Mouse (Mus musculus) limb, embryonic 10.5 days (tissue): ENCODE results near the gene Cul7. TPM values are rescaled to one million over a fixed set of nuclear protein-coding genes. Genes with fewer than 3 reads are reported as not detected.

Source experiments
- DNase-seq: peaks from one replicate; pipeline ENCODE4 v3.0.0-alpha.2; 2017; ENCODE audit warnings: low spot score
- H3K27ac ChIP-seq: fragments of 300-500 bp; sonication (generic); 2 replicates; pipeline ENCODE4 v1.5.1; 2016; ENCODE audit warnings: mild to moderate bottlenecking
- H3K27me3 ChIP-seq: fragments of 300-500 bp; sonication (generic); 2 replicates; pipeline ENCODE4 v1.6.1; 2016; ENCODE audit warnings: low read depth, mild to moderate bottlenecking; ENCODE audit not compliant: poor library complexity, severe bottlenecking
- H3K36me3 ChIP-seq: fragments of 300-500 bp; sonication (generic); 2 replicates; pipeline ENCODE4 v1.6.1; 2016; ENCODE audit warnings: mild to moderate bottlenecking, moderate library complexity
- H3K4me1 ChIP-seq: fragments of 300-500 bp; sonication (generic); 2 replicates; pipeline ENCODE4 v1.6.1; 2016
- H3K4me3 ChIP-seq: fragments of 300-500 bp; sonication (generic); 2 replicates; pipeline ENCODE4 v1.5.1; 2016; ENCODE audit warnings: mild to moderate bottlenecking, moderate library complexity
- H3K9me3 ChIP-seq: fragments of 300-500 bp; sonication (generic); replicated peaks from 2 replicates; pipeline ENCODE4 v1.6.1; 2016; ENCODE audit warnings: mild to moderate bottlenecking
- WGBS: fragments of 180-500 bp; shearing (Covaris S2); methylation state at CpG from one replicate; pipeline ENCODE4 v1.1.7; 2016; 5-methylcytosine and 5-hydroxymethylcytosine counted together
- polyA plus RNA-seq: library from polyadenylated mRNA; unstranded; fragments of >200 nt; fragmentation: Nextera tagmentation; extraction: Ambion mirVana; gene quantifications from 2 replicates; pipeline ENCODE4 v1.2.1, GENCODE M21; 2016

The Cul7 gene
- polyA plus RNA-seq, 1 experiment from 2014 or later = 48.0 TPM

DNA sequence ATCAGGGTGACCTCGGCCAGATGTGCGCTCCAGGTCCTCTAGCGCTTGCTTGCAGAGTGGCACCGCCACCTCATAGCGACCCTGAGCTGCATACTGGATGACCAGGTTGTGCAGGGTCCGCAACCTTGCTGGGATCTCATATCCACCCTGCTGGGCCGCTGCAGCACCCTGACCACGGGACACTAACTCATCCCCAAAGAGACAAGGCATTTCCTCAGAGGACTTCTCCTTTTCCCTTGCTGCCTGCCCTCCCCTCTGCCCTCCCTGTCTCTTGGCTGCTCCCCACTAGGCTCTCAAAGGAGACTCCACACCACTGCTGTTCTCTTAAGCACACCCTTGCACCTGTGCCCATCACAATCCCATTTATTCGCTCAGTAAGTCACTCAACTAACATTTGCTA is 10.2 kb upstream of the Cul7 start:
- no peaks in the 10 kb centered on the region for H3K9me3 ChIP-seq
- H3K36me3 ChIP-seq = peaks cover 50% of the 10 kb centered on the region
- no peaks in the 10 kb centered on the region for H3K27me3 ChIP-seq
- peaks cover 28% of the 10 kb centered on the region for H3K4me1 ChIP-seq
- 81% methylated on average over 9 of the region's 9 CpGs for WGBS
- no peak overlapping the region for H3K27ac ChIP-seq
- no peak overlapping the region for H3K4me3 ChIP-seq
- no peak for DNase-seq

DNA sequence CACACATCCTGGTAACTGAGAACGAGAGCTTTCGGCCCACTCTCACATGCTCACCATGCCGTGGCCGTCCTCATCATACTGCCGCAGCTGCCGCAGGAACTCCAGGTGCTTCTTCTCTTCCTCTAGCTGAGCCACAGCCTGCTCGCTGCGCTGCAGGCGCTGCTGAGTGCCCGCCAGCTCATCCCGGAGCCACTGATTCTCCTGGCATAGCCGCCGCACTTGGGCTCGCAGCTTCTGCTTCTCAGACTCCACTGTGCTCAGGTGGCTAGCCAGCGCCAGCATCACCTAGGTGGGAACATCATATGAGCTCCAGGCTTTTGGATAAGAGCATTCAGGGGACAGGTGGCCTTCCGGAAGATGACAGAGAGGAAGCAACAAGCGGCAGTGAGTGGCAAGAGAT is 8.1 kb upstream of the Cul7 start:
- WGBS = 87% methylated on average over 17 of the region's 17 CpGs
- H3K27me3 ChIP-seq = no peaks in the 10 kb centered on the region
- peaks cover 35% of the 10 kb centered on the region for H3K36me3 ChIP-seq
- H3K4me3 ChIP-seq = no peak overlapping the region
- no peaks in the 10 kb centered on the region for H3K9me3 ChIP-seq
- no peak overlapping the region for H3K27ac ChIP-seq
- H3K4me1 ChIP-seq = peaks cover 25% of the 10 kb centered on the region
- no peak for DNase-seq

DNA sequence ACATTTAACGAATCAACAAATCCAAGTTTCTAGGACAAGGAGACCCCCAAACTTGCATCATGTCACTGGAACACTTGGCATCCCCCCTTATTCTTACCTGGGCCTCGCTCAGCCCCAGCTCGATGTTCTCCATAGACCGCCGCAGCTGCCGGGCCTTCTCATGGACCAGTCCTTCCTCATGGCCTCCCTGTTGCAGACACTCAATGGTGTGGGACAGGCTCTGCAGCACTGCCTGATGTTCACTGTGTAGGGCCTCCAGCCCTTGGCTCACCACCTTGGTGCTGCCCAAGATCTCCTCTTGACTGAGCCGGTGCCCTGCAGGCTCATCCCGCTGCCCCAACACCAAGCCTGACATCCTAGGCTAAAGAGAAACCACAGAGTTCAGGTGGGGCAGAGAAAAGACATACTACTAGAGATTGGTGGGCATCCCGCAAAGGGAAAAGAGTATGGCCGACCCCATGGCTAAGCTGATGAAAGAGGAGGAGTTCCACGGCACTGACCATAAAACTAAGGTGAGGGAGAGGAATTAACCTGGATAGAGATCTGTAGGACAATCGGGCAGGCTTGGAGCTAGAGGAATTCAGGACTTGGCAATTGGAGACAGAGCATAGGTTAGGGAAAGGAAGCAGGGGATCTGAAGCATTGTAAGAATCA is 5.9 kb upstream of the Cul7 start:
- peaks cover 43% of the 10 kb centered on the region for H3K36me3 ChIP-seq
- H3K4me3 ChIP-seq = peak overlapping the region; percentile 86
- no peaks in the 10 kb centered on the region for H3K27me3 ChIP-seq
- H3K4me1 ChIP-seq = peaks cover 27% of the 10 kb centered on the region
- DNase-seq = no peak
- WGBS = 89% methylated on average over 12 of the region's 12 CpGs
- H3K9me3 ChIP-seq = no peaks in the 10 kb centered on the region
- H3K27ac ChIP-seq = peak overlapping the region; percentile 91; the same call in 1 of the 2 replicates

DNA sequence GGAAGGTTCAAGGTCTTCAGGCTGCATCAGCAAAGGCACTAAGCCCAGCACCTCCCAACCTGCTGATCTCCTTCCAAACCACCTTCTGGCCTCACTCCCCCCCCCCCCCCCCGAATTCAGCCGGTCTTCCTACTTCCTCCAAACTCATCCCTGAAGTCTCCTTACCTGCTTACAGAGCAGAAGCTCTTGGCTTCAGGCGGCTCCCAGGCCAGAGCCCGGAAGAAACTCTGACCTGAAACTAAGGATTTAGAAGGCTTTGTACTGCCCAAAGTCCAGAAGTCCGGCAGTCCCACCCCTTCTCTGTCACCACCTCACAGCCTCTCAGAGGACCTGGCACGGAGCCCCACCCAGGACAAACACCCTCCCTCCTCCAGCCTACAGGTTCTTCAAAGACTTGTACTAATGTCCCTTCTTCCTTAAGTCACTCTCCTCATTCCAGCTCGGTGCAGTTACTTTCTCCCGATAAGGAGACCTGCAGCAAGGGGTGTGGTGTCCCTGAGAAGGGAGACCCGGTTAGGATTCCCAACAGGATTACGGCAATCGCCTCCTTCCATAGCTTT is 5.1 kb upstream of the Cul7 start:
- WGBS = 14% methylated on average over 11 of the region's 11 CpGs

DNA sequence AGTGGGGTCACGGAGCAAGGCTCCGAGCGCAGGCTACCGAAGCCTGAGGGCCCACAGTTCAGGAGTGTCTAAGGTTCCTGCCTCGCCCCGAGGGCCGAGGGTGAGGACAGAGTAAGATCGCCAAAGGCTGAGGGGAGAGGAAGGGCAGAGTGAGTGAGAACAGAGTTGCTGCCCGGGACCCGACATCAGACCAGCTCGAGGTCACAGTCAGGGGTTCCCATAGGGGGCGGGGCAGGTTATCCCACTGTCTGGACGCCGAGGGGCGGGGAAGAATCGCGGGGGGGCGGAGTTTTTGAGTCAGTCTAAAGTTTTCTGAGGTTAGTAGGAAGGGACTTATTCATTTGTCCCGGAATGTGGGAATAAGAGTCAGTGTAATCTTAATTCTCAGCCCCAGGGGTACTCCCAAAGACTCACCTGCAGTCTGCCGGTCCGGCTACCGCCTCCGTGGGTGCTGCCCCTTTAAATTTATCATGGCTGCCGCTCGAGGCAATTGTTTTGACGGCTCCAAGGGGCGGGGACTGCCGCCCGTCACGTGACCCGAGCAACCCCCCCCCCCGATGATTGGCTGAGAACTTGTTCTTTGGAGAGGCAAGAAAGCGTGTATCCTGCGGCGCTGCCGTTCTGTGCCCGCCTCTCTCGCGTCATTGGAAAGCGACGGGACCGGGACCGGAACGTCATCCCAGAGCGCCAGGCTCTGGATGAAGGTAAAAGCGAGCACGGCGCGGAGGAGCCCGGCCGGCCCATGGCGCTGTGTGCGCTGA is 4.4 kb upstream of the Cul7 start, which contains the start of the genes Klc4 and Mrpl2:
Gene Klc4, minus strand, starts transcription at position 462 of the 761 bp plus-strand sequence.
Gene Mrpl2, plus strand, starts transcription at position 669 of the 761 bp plus-strand sequence.
- Histone ChIP-seq H3K36me3 (peaks cover 32% of the 10 kb centered on the region), H3K27me3 (no peaks in the 10 kb centered on the region), H3K9me3 (no peaks in the 10 kb centered on the region), H3K27ac (peak within 1 kb of the TSS; percentile 91), H3K4me3 (peak within 1 kb of the TSS; percentile 86), H3K4me1 (peaks cover 39% of the 10 kb centered on the region)
- DNase-seq = peak; percentile 100
- WGBS = under 1% methylated on average over 53 of the region's 53 CpGs

More for the DNA sequence above, 5.1 kb upstream of the Cul7 start:
- Histone ChIP-seq H3K36me3 (peaks cover 40% of the 10 kb centered on the region), H3K27me3 (no peaks in the 10 kb centered on the region), H3K9me3 (no peaks in the 10 kb centered on the region), H3K4me1 (peaks cover 34% of the 10 kb centered on the region), H3K4me3 (peak overlapping the region; percentile 86), H3K27ac (peak overlapping the region; percentile 91)
- no peak for DNase-seq

DNA sequence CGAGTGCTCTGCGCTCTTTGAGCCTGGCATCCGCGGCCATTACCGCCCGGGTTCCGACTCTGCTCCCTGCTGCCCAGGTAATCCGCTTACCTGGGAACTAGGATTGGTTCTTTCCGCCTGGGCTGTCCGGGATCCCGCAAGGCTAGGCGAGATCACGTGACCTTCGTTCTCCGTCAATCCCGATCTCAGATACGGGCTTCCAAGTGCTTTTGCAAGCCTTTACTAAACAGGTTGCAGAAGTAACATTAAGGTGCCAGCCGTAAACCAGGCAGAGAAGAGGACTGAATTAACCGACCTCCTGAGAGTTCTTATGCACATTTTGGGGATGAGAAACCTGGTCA is 3.8 kb upstream of the Cul7 start:
- Histone ChIP-seq H3K9me3 (no peaks in the 10 kb centered on the region), H3K36me3 (peaks cover 27% of the 10 kb centered on the region), H3K4me1 (peaks cover 44% of the 10 kb centered on the region), H3K27me3 (no peaks in the 10 kb centered on the region), H3K4me3 (peak overlapping the region; percentile 86), H3K27ac (peak overlapping the region; percentile 91)
- DNase-seq = no peak
- under 1% methylated on average over 19 of the region's 19 CpGs for WGBS

DNA sequence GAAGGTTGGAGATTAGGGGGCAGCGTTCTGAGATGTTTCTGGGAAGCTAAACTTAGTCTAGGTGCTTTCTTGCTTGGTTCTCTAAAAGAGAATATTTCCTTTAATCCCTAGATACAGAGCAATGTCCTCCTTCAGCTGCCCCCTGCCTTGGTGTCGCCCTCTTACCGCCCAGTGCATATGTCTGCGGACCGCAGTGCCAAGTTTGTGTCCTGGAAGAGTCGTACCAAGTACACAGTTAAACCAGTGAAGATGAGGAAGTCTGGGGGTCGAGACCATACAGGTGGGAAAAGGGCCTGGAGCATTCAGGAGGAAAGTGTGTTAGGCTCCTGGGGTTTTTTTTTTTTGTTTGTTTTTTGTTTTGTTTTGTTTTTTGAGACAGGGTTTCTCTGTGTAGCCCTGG is 2.9 kb upstream of the Cul7 start:
- Histone ChIP-seq H3K4me1 (peaks cover 54% of the 10 kb centered on the region), H3K36me3 (peaks cover 27% of the 10 kb centered on the region), H3K9me3 (no peaks in the 10 kb centered on the region), H3K4me3 (peak overlapping the region; percentile 86; the same call in 1 of the 2 replicates), H3K27ac (no peak overlapping the region), H3K27me3 (no peaks in the 10 kb centered on the region)
- WGBS = 93% methylated on average over 7 of the region's 7 CpGs
- no peak for DNase-seq

DNA sequence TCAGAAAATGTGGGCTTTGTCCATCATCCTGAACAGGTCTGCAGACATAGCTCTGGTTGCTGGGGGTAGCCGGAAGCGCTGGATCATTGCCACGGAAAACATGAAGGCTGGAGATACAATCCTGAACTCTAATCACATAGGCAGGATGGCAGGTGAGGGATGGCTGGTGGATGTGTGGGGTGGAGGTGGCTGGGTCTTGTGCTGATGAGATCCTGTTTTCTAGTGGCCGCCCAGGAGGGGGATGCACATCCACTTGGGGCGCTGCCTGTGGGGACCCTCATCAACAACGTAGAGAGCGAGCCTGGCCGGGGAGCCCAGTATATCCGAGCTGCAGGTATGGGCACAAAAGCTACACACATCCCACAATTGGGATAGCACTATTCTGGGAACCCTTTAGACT is 1.7 kb upstream of the Cul7 start:
- 91% methylated on average over 9 of the region's 9 CpGs for WGBS
- peaks cover 62% of the 10 kb centered on the region for H3K4me1 ChIP-seq
- H3K27me3 ChIP-seq = no peaks in the 10 kb centered on the region
- no peaks in the 10 kb centered on the region for H3K9me3 ChIP-seq
- H3K27ac ChIP-seq = no peak overlapping the region
- H3K4me3 ChIP-seq = 0 out of 2 replicates have a peak overlapping the region, but pooled peaks have one; percentile 1
- H3K36me3 ChIP-seq = peaks cover 38% of the 10 kb centered on the region
- no peak for DNase-seq

DNA sequence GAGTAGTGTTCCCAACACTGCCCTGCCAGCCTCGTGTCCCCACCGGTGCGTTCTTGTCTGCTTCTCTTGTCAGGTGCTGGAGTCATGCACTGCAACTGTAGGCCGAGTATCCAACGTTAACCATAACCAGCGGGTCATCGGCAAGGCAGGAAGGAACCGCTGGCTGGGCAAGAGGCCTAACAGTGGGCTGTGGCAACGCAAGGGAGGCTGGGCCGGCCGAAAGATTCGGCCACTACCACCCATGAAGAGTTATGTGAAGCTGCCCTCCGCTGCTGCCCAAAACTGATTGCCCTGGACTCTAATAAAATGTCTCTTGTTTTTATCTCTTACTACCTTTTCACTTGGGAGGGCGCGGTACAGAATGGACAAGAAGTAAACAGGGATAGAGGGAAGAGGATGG is 326 bp upstream of the Cul7 start:
- WGBS = 41% methylated on average over 15 of the region's 15 CpGs
- H3K4me1 ChIP-seq = peaks cover 54% of the 10 kb centered on the region
- peaks cover 52% of the 10 kb centered on the region for H3K36me3 ChIP-seq
- H3K4me3 ChIP-seq = peak overlapping the region; percentile 70
- H3K9me3 ChIP-seq = no peaks in the 10 kb centered on the region
- H3K27ac ChIP-seq = peak overlapping the region; percentile 94
- peak; percentile 45 for DNase-seq
- H3K27me3 ChIP-seq = no peaks in the 10 kb centered on the region

DNA sequence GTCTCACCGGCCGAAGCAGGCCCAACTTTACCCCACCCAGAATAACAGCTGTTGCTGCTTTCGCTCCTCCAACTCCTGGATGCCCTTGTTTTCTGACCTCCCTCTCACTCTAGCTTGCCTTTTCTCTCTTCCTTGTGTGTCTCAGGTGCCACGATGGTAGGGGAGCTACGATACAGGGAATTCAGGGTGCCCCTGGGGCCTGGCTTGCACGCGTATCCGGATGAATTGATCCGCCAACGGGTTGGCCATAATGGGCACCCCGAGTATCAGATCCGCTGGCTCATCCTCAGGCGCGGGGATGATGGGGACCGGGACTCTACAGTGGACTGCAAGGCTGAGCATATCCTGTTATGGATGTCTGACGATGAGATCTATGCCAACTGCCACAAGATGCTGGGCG is 1.2 kb downstream of the Cul7 start:
- Histone ChIP-seq H3K36me3 (peaks cover 66% of the 10 kb centered on the region), H3K27me3 (no peaks in the 10 kb centered on the region), H3K4me3 (peak overlapping the region; percentile 70), H3K9me3 (no peaks in the 10 kb centered on the region), H3K4me1 (peaks cover 48% of the 10 kb centered on the region), H3K27ac (peak overlapping the region; percentile 94)
- no peak for DNase-seq
- WGBS = 76% methylated on average over 17 of the region's 17 CpGs

DNA sequence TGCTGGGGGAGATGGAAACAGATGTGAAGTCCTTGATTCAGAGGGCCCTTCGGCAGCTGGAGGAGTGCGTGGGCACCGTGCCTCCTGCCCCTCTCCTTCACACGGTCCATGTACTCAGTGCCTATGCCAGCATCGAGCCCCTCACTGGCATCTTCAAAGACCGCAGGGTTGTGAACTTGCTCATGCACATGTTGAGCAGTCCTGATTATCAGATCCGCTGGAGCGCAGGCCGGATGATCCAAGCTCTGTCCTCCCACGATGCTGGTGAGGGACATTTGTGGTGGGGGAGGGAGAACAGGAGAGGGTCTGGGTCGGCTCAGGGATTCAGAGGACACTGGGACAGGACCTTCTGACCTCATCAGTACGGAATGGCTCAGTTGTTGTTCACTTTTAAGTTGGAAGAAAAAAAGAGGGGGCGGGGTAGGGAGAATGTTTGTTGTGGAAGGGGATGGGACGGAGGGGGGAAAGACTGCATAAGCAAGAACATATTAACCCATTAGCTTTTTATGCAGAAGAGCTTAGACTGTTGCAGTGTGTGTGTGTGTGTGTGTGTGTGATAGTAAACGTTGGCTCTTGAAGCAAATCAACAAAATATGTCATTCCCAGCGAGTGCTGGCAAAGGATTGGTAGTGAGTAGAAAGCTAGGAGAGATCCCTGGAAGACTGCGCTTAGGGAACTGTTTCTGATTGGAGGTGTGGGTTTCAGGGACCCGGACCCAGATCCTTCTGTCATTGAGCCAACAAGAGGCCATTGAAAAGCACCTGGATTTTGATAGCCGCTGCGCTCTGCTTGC is 1.8 kb downstream of the Cul7 start:
- H3K27ac ChIP-seq = peak overlapping the region; percentile 94
- 74% methylated on average over 20 of the region's 20 CpGs for WGBS
- H3K4me1 ChIP-seq = peaks cover 43% of the 10 kb centered on the region
- no peak for DNase-seq
- H3K9me3 ChIP-seq = no peaks in the 10 kb centered on the region
- no peaks in the 10 kb centered on the region for H3K27me3 ChIP-seq
- H3K4me3 ChIP-seq = peak overlapping the region; percentile 70
- peaks cover 73% of the 10 kb centered on the region for H3K36me3 ChIP-seq

DNA sequence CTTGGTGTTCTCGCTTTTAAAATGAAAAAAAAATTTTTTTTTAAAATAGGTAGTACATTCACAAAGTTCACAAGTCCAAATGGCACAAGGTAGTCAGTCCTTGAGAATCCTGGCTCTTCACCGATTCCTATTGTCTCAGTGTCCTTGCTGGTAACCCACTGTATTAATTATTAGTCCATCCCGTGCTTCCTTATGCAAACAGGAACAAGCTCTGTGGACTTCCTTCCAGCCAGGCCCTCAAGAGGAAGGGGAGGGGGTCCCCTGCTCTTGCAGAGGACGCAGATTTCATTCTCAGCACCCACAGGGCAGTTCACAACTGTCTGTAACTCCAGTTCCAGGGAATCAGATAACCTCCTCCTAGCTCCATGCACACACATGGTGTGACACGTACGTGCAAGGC is 5.9 kb downstream of the Cul7 start:
- Histone ChIP-seq H3K4me3 (no peak overlapping the region), H3K4me1 (peaks cover 23% of the 10 kb centered on the region), H3K27me3 (no peaks in the 10 kb centered on the region), H3K9me3 (no peaks in the 10 kb centered on the region), H3K27ac (no peak overlapping the region), H3K36me3 (peaks cover 95% of the 10 kb centered on the region)
- DNase-seq = no peak
- 78% methylated on average over 6 of the region's 6 CpGs for WGBS
